Mouse (Mus musculus): Measurements from ENCODE around the gene Ttyh3.

DNA sequence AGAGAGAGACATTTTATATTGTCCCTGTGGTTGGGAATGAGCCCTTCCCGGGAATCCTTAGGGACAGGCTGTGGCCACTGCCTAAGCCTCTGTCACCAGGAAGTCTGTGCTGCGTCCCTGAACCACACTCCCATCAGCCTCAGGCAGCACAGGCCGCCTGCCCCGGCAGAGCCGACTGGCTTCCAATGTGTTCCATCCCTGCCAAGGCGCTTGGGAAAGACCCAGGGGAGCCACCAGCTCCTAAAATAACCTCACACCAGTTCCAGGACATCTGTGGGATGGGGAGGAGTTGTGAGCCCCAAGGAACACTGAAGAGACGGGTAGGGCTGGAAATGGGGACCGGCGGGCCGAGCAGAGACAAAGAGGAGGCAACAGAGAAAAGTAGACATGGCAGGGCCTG, 77.2 kb downstream of the Ttyh3 start:
- no peak for TF ChIP-seq CTCF (IDR thresholded peaks at IDR 0.05; ENCODE audit: low read depth)
- no peak for TF ChIP-seq EP300 (optimal IDR thresholded peaks at IDR 0.05)

Measured in stomach, postnatal 0 days (tissue).